9 mouse cellular contexts compared by ENCODE assay signal in the genomic region with DNA sequence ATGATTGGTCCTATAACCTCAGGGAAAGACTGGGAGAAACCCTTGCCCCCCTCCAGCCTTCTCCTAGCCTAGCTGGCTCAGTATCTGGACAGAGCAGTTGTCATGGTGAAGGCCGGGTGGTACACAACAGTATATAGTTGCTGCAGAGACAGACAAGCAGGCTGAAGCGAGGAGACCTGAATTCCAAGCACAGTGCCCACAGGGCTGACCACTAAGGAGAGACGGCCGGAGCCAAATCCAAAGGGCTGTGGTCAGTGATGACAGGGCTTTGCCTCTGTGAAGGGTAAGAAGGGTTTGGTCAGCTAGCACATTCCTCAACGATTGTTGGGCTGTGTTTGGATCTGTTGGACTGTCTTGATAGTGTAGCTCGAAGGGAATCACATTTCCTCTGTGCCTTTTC. TPM values are rescaled to one million over a fixed set of nuclear protein-coding genes. Genes with fewer than 3 reads are reported as not detected.
A peak's percentile ranks its signal among the peaks of the same experiment; 100 is the strongest.
DNase-seq lines count a peak whose midpoint lies in the region; ATAC-seq and TF ChIP-seq lines count a peak whose summit lies in the region.
"Had no signal": no experiment of that assay in that cellular context is flagged by ENCODE, and none has a peak within 500 bp of the region (broad histone marks: within the 10 kb centered on the region; RNA-seq: fewer than 3 reads in every experiment).

No protein-coding gene starts in this region.

- no peaks in the 10 kb centered on the region for H3K36me3 ChIP-seq in heart, embryonic 16.5 days (ENCODE audit: control insufficient read depth, insufficient read depth)
- H3K36me3 ChIP-seq in CH12.LX (replicated peaks in 1 of 2; ENCODE audit: control insufficient read depth in 1 of 2, insufficient read depth in 1 of 2, low read length in 1 of 2) = peaks cover 0 to 24% of the 10 kb centered on the region in 2 experiments
- no peaks in the 10 kb centered on the region for H3K36me3 ChIP-seq in embryonic facial prominence, embryonic 15.5 days
- no peaks in the 10 kb centered on the region for H3K36me3 ChIP-seq in liver, embryonic 14.5 days (replicated peaks; ENCODE audit: control insufficient read depth, insufficient read depth, low read depth)

- H3K27ac ChIP-seq in heart, embryonic 16.5 days (ENCODE audit: low read length) = peak overlapping the region; percentile 95
- peak overlapping the region; percentile 76; the same call in 1 of the 2 replicates for H3K27ac ChIP-seq in CH12.LX (ENCODE audit: insufficient read depth, low read depth)
- peak overlapping the region; percentile 90 for H3K27ac ChIP-seq in embryonic facial prominence, embryonic 15.5 days (replicated peaks)
- peak overlapping the region; percentile 79 for H3K27ac ChIP-seq in liver, embryonic 14.5 days

- no peaks in the 10 kb centered on the region for H3K27me3 ChIP-seq in heart, embryonic 16.5 days (ENCODE audit: control insufficient read depth, insufficient read depth, low read length)
- H3K27me3 ChIP-seq in CH12.LX (replicated peaks) = no peaks in the 10 kb centered on the region
- H3K27me3 ChIP-seq in embryonic facial prominence, embryonic 15.5 days = no peaks in the 10 kb centered on the region
- H3K27me3 ChIP-seq in liver, embryonic 14.5 days (ENCODE audit: control insufficient read depth, insufficient read depth, low read length) = peaks cover 26% of the 10 kb centered on the region

- peak overlapping the region; percentile 58; the same call in 1 of the 2 replicates for H3K4me2 ChIP-seq in heart, embryonic 16.5 days (ENCODE audit: low read depth, low read length)
- H3K4me2 ChIP-seq in CH12.LX (ENCODE audit: insufficient read depth, low read depth, poor library complexity, severe bottlenecking) = peak overlapping the region; percentile 98
- peak overlapping the region; percentile 37; the same call in 1 of the 2 replicates for H3K4me2 ChIP-seq in embryonic facial prominence, embryonic 15.5 days (replicated peaks)
- H3K4me2 ChIP-seq in liver, embryonic 14.5 days (ENCODE audit: low read depth) = peak overlapping the region; percentile 88

- no peak overlapping the region for H3K4me3 ChIP-seq in heart, embryonic 16.5 days (ENCODE audit: low read length)
- peak overlapping the region in 2 of 3 experiments; percentile 6 to 86 for H3K4me3 ChIP-seq in CH12.LX (replicated peaks in 1 of 3; ENCODE audit: low read depth in 2 of 3, low read length in 2 of 3, poor library complexity in 1 of 3)
- no peak overlapping the region for H3K4me3 ChIP-seq in embryonic facial prominence, embryonic 15.5 days (replicated peaks)
- H3K4me3 ChIP-seq in liver, embryonic 14.5 days (ENCODE audit: insufficient read depth in 1 of 2, low read depth in 2 of 2, low read length in 2 of 2) = peak overlapping the region in 1 of 2 experiments; percentile 12; a peak in 1 of 4 replicates

- peak overlapping the region; percentile 60; the same call in 1 of the 2 replicates for H3K9ac ChIP-seq in heart, embryonic 16.5 days (ENCODE audit: low read length)
- H3K9ac ChIP-seq in CH12.LX (ENCODE audit: insufficient read depth, low read depth) = no peak overlapping the region
- H3K9ac ChIP-seq in embryonic facial prominence, embryonic 15.5 days = 0 out of 2 replicates have a peak overlapping the region, but pooled peaks have one; percentile 1
- peak overlapping the region; percentile 63 for H3K9ac ChIP-seq in liver, embryonic 14.5 days (replicated peaks)

- no peaks in the 10 kb centered on the region for H3K9me3 ChIP-seq in heart, embryonic 16.5 days (replicated peaks; ENCODE audit: control insufficient read depth, low read length)
- H3K9me3 ChIP-seq in CH12.LX (replicated peaks; ENCODE audit: low read length) = no peaks in the 10 kb centered on the region
- H3K9me3 ChIP-seq in embryonic facial prominence, embryonic 15.5 days (replicated peaks) = no peaks in the 10 kb centered on the region
- H3K9me3 ChIP-seq in liver, embryonic 14.5 days (ENCODE audit: control insufficient read depth, low read length) = no peaks in the 10 kb centered on the region

- no peak for ATAC-seq in heart, embryonic 16.5 days (replicated peaks; ENCODE audit: extremely low read depth, insufficient read depth, low FRiP score)
- ATAC-seq in embryonic facial prominence, embryonic 15.5 days (ENCODE audit: insufficient number of reproducible peaks, low FRiP score, low TSS enrichment, low read depth) = no peak
- ATAC-seq in liver, embryonic 14.5 days (ENCODE audit: insufficient read depth) = 0 out of 2 replicates have a peak, but pooled peaks have one; percentile 1

- in situ Hi-C loops in CH12.LX (cut with MboI; ENCODE audit: low pct_ligation_motif_present, low pct_unique_long_range_greater_than_20kb, low sequenced_read_pairs) = loop anchor here (5.0 kb wide), 1 partner anchor 34 kb away; no protein-coding TSS in a partner anchor

- no peak for DNase-seq in heart, adult 9 months (ENCODE audit: low spot score in 2 of 2)
- DNase-seq in CH12.LX (ENCODE audit: extremely low read depth) = peak; percentile 17
- no peak for DNase-seq in liver, embryonic 14.5 days (ENCODE audit: low read depth in 3 of 3, low spot score in 3 of 3)
- DNase-seq in retina, embryonic 14.5 days (ENCODE audit: low spot score) = no peak
- no peak for DNase-seq in cerebellum, postnatal 4 days (ENCODE audit: low spot score in 2 of 2)
- DNase-seq in frontal cortex, postnatal 36 days (ENCODE audit: low spot score in 2 of 2) = no peak

- dilution Hi-C loops in CH12.LX (cut with MboI; ENCODE audit: extremely low pct_ligation_motif_present, extremely low pct_unique_long_range_greater_than_20kb, low sequenced_read_pairs) = no loop called here

- no peak for TF ChIP-seq POLR2A in CH12.LX (IDR thresholded peaks at IDR 0.05; ENCODE audit: low read depth, low read length)

- 56% methylated on average over 6 of the region's 6 CpGs for WGBS in heart, embryonic 16.5 days
- 65% methylated on average over 6 of the region's 6 CpGs for WGBS in embryonic facial prominence, embryonic 15.5 days
- 58% methylated on average over 6 of the region's 6 CpGs for WGBS in liver, embryonic 14.5 days (ENCODE audit: insufficient replicate concordance)

- peaks cover 54% of the 10 kb centered on the region for H3K4me1 ChIP-seq in heart, embryonic 16.5 days (ENCODE audit: control insufficient read depth, insufficient read depth, low read length)
- H3K4me1 ChIP-seq in CH12.LX (ENCODE audit: control insufficient read depth in 1 of 2, insufficient read depth in 2 of 2) = peaks cover 23 to 43% of the 10 kb centered on the region in 2 experiments
- H3K4me1 ChIP-seq in embryonic facial prominence, embryonic 15.5 days = peaks cover 62% of the 10 kb centered on the region
- H3K4me1 ChIP-seq in liver, embryonic 14.5 days (replicated peaks; ENCODE audit: control insufficient read depth in 2 of 2, insufficient read depth in 2 of 2, low read length in 1 of 2) = peaks cover 30 to 41% of the 10 kb centered on the region in 2 experiments

- peaks cover 7% of the 10 kb centered on the region for H3K79me2 ChIP-seq in CH12.LX (replicated peaks; ENCODE audit: control insufficient read depth, extremely low read depth, insufficient read depth, poor library complexity, severe bottlenecking)

- TF ChIP-seq CTCF in CH12.LX (conservative IDR thresholded peaks at IDR 0.05 in 1 of 2, IDR thresholded peaks at IDR 0.05 in 1 of 2; ENCODE audit: low read depth in 2 of 2, low read length in 2 of 2) = no peak
- TF ChIP-seq CTCF in liver, embryonic 14.5 days (IDR thresholded peaks at IDR 0.05; ENCODE audit: low read depth) = no peak

- no peak for TF ChIP-seq EP300 in CH12.LX (IDR thresholded peaks at IDR 0.05; ENCODE audit: low read length)
- TF ChIP-seq EP300 in liver, embryonic 14.5 days (IDR thresholded peaks at IDR 0.05; ENCODE audit: low read depth) = no peak

- TF ChIP-seq RAD21 in CH12.LX (IDR thresholded peaks at IDR 0.05; ENCODE audit: low read depth, low read length) = no peak

TF ChIP-seq in CH12.LX, 34 proteins besides CTCF, POLR2A, EP300 and RAD21:
- TF ChIP-seq NELFE (IDR thresholded peaks at IDR 0.05; ENCODE audit: low read depth, low read length) (no peak; the same call in 1 of the 2 replicates), SIN3A (IDR thresholded peaks at IDR 0.05; ENCODE audit: low read length) (0 out of 2 replicates have a peak, but pooled peaks have one; percentile 4)
TF ChIP-seq in CH12.LX: peak in this region for 1.

RNA-seq across cellular contexts. Expression of gene Trappc3, which starts 0.9 kb away (rescaled TPM):
- 78.1 and 81.3 TPM in 2 replicates for polyA plus RNA-seq in heart, embryonic 16.5 days (2015; fragmentation: Nextera tagmentation; extraction: Ambion mirVana)
- total RNA-seq in CH12.LX (2012; rRNA removed) (72.7 and 81.1 TPM in 2 replicates), CH12.LX (2014; rRNA removed) (94.8 and 100 TPM in 2 replicates)
- 73.0 and 74.1 TPM in 2 replicates for polyA plus RNA-seq in CH12.LX (2012; ENCODE audit: insufficient read length, low read depth)
- 124 and 132 TPM in 2 replicates for polyA plus RNA-seq in embryonic facial prominence, embryonic 15.5 days (2015; fragmentation: Nextera tagmentation; extraction: Ambion mirVana)
- 16.3 and 23.4 TPM in 2 replicates for polyA plus RNA-seq in liver, embryonic 14.5 days (2012; rRNA removed)
- 8.8 and 9.2 TPM in 2 replicates for polyA plus RNA-seq in liver, embryonic 14.5 days (2014; fragmentation: Nextera tagmentation; extraction: Ambion mirVana)

RNA-seq across cellular contexts. Expression of gene Map7d1, which starts 5.1 kb away (rescaled TPM):
- polyA plus RNA-seq in heart, embryonic 16.5 days (2015; fragmentation: Nextera tagmentation; extraction: Ambion mirVana) = 34.7 and 36.1 TPM in 2 replicates
- 17.9 and 20.8 TPM in 2 replicates for total RNA-seq in CH12.LX (2012; rRNA removed)
- 12.5 and 12.8 TPM in 2 replicates for total RNA-seq in CH12.LX (2014; rRNA removed)
- polyA plus RNA-seq in CH12.LX (2012; ENCODE audit: insufficient read length, low read depth) = 62.2 and 72.2 TPM in 2 replicates
- 59.9 and 60.4 TPM in 2 replicates for polyA plus RNA-seq in embryonic facial prominence, embryonic 15.5 days (2015; fragmentation: Nextera tagmentation; extraction: Ambion mirVana)
- 8.6 and 9.4 TPM in 2 replicates for polyA plus RNA-seq in liver, embryonic 14.5 days (2012; rRNA removed)
- polyA plus RNA-seq in liver, embryonic 14.5 days (2014; fragmentation: Nextera tagmentation; extraction: Ambion mirVana) = 4.9 and 6.1 TPM in 2 replicates

RNA-seq across cellular contexts. Expression of gene Col8a2, which starts 25.3 kb away (rescaled TPM):
- polyA plus RNA-seq in heart, embryonic 16.5 days (2015; fragmentation: Nextera tagmentation; extraction: Ambion mirVana) = 4.5 and 5.0 TPM in 2 replicates
- total RNA-seq in CH12.LX (2012; rRNA removed) (not detected in 2 replicates), CH12.LX (2014; rRNA removed) (not detected in 2 replicates)
- not detected in 2 replicates for polyA plus RNA-seq in CH12.LX (2012; ENCODE audit: insufficient read length, low read depth)
- polyA plus RNA-seq in embryonic facial prominence, embryonic 15.5 days (2015; fragmentation: Nextera tagmentation; extraction: Ambion mirVana) = 48.6 and 60.1 TPM in 2 replicates
- polyA plus RNA-seq in liver, embryonic 14.5 days (2012; rRNA removed) = 0.15 and 0.28 TPM in 2 replicates
- 0.25 and 0.52 TPM in 2 replicates for polyA plus RNA-seq in liver, embryonic 14.5 days (2014; fragmentation: Nextera tagmentation; extraction: Ambion mirVana)
- total RNA-seq: megakaryocyte progenitor cell, adult 5-6 weeks had no signal

RNA-seq across cellular contexts. Expression of gene Thrap3, which starts 58.7 kb away (rescaled TPM):
- 137 and 143 TPM in 2 replicates for polyA plus RNA-seq in heart, embryonic 16.5 days (2015; fragmentation: Nextera tagmentation; extraction: Ambion mirVana)
- total RNA-seq in CH12.LX (2012; rRNA removed) (140 and 168 TPM in 2 replicates), CH12.LX (2014; rRNA removed) (183 and 204 TPM in 2 replicates)
- 327 and 334 TPM in 2 replicates for polyA plus RNA-seq in CH12.LX (2012; ENCODE audit: insufficient read length, low read depth)
- 191 and 208 TPM in 2 replicates for polyA plus RNA-seq in embryonic facial prominence, embryonic 15.5 days (2015; fragmentation: Nextera tagmentation; extraction: Ambion mirVana)
- polyA plus RNA-seq in liver, embryonic 14.5 days (2012; rRNA removed) = 39.2 and 62.6 TPM in 2 replicates
- 77.9 and 84.2 TPM in 2 replicates for polyA plus RNA-seq in liver, embryonic 14.5 days (2014; fragmentation: Nextera tagmentation; extraction: Ambion mirVana)

Comparison
In these comparisons a context has a peak if more than half of its experiments do, and no peak if none do; other contexts are left out.
1. H3K4me2 ChIP-seq: peak in every context shown above with its lines; median percentile 98 in CH12.LX; 88 in liver, embryonic 14.5 days; 58 in heart, embryonic 16.5 days; 37 in embryonic facial prominence, embryonic 15.5 days.
2. H3K4me3 ChIP-seq: peak in CH12.LX (2 of 3); none in heart, embryonic 16.5 days (single experiment) and embryonic facial prominence, embryonic 15.5 days (single experiment).
3. Peak in every context shown above with its lines, with median percentiles within 50 percentile points of each other: H3K27ac ChIP-seq.